Mouse (Mus musculus): ENCODE measurements around the gene C1rl. TPM values are rescaled to one million over a fixed set of nuclear protein-coding genes. Genes with fewer than 3 reads are reported as not detected.

C1rl gene
- polyA plus RNA-seq (2012) = 1.5 and 1.9 TPM in 2 replicates

GRCm38 (mm10) chr6:124492842-124493561 lies at the start of gene C1rl:
Gene C1rl (plus strand): TSS chr6:124493113.

DNA sequence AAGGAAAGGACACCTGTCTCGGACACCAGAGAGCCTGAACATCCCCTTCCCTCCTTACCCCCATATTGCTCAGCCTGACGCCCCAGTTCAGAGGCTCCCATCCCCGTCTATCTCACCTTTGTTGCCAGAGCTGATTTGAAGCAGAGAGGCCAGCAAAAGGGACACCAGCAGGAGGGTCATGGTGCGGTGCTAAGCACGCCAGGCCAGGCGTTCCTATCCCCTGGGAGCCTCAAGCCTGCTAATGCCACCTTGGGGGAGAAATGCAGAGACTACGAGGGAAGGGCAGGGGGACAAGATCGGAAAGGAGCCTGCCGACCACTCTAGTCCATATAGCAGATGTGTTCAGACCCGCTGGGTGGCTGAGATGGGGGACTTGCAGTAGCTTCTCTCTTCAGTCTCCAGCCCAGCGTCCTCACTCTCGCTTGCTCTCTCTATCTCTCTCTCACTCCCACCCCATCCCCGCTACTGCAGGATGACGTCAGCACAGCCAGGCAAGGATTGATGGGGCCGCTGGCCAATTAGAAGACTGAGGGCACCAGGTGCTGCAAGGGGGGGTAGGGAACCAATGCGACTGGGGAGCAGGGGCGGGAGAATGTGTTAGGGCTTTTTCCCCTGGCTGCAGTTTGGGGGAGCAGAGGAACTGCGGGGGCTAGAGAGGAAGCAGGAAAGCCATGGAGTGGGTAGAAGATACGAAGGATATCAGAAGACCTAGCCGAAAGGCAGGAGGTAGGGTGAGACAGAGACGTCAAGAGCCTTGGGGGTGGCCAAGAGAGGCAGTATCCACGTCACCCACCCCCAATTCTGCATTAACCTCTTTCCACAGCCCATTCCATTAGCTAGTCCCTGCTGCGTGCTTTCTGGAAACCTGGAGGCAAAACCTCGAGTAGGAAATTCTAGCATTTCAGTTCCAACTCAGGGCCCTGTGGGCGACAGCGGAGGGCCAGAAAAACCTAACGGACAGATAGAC lies 28.3 kb upstream of the C1rl start, which contains the start of gene Clstn3:
Clstn3 (minus strand) TSS at position 490 of the 967 bp plus-strand sequence.

GRCm38 (mm10) chr6:124512355-124512836 lies 19.5 kb downstream of the C1rl start, which contains the start of gene C1ra:
Gene C1ra (plus strand): TSS chr6:124512405.

GRCm38 (mm10) chr6:124542284-124542683 lies 49.4 kb downstream of the C1rl start, which contains the start of gene C1s1:
Gene C1s1 (minus strand): TSS chr6:124542359.

Other genes with a start within 250 kb of the C1rl start
- 0.10 and 0.37 TPM in 2 replicates for gene Cd163, start 188.5 kb upstream of the C1rl start, polyA plus RNA-seq (2012)
- 25.8 and 31.5 TPM in 2 replicates for gene Pex5, start 78.0 kb upstream of the C1rl start, polyA plus RNA-seq (2012)
- gene Clstn3, start 28.3 kb upstream of the C1rl start, polyA plus RNA-seq (2012) = 28.8 and 42.2 TPM in 2 replicates
- 2.0 and 2.1 TPM in 2 replicates for gene C1ra, start 19.3 kb downstream of the C1rl start, polyA plus RNA-seq (2012)
- gene C1s1, start 49.2 kb downstream of the C1rl start, polyA plus RNA-seq (2012) = not detected in 2 replicates
- gene C1rb, start 77.2 kb downstream of the C1rl start, polyA plus RNA-seq (2012) = not detected in 2 replicates
- not detected in 2 replicates for gene C1s2, start 143.0 kb downstream of the C1rl start, polyA plus RNA-seq (2012)
- 47.7 and 53.9 TPM in 2 replicates for gene Lpcat3, start 169.9 kb downstream of the C1rl start, polyA plus RNA-seq (2012)
- 294 and 299 TPM in 2 replicates for gene Emg1, start 219.1 kb downstream of the C1rl start, polyA plus RNA-seq (2012)
- gene Phb2, start 219.2 kb downstream of the C1rl start, polyA plus RNA-seq (2012) = 308 and 359 TPM in 2 replicates
- gene Ptpn6, start 245.6 kb downstream of the C1rl start, polyA plus RNA-seq (2012) = 65.9 and 80.8 TPM in 2 replicates
- gene Grcc10, start 248.3 kb downstream of the C1rl start, polyA plus RNA-seq (2012) = 50.4 and 53.2 TPM in 2 replicates

Measured in megakaryocyte-erythroid progenitor cell, adult 5 weeks (primary cell).